Mouse (Mus musculus) liver, embryonic 14.5 days (tissue): Measurements from ENCODE around the gene Lsm11.

Experiments used
- CTCF ChIP-seq: IDR thresholded peaks from 2 replicates; pipeline ENCODE4 v1.5.1; 2016; ENCODE audit warnings: antibody characterized with exemption, low read depth, control low read depth
- EP300 ChIP-seq: IDR thresholded peaks from 2 replicates; pipeline ENCODE4 v1.6.1; 2016; ENCODE audit warnings: antibody characterized with exemption, low read depth

DNA sequence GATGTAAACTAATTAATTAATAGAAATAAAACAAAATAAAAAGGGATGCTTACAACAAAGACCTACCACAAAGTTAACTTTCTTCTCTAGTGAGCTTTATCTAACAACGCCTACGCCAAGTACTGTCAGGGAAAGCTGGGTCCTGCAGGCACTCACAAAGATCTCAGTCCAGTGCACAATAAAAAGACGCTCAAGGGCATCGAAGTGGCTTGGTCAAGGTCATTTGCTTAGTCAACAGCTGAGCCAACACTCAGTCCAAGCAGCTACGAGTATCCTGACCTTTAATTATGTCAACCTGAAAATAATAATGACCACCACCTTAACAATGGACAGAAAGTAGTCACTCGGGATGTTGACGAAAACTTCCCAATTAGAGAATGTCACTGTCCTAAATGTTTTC lies 2.5 kb downstream of the Lsm11 start:
- TF ChIP-seq CTCF, result no peak
- TF ChIP-seq EP300, result no peak
